Mouse (Mus musculus) G1E (cell line): ENCODE data around the gene Smoc1.

Experiments
- CTCF ChIP-seq: IDR thresholded peaks from 2 replicates; pipeline ENCODE4 v1.5.1; 2012; ENCODE audit warnings: low read depth, low read length, inconsistent platforms, mixed read lengths
- GATA1 ChIP-seq: IDR thresholded peaks from 2 replicates; pipeline ENCODE4 v1.6.1; 2012; ENCODE audit warnings: borderline replicate concordance, low read length, inconsistent platforms, mixed read lengths
- GATA2 ChIP-seq: IDR thresholded peaks from 2 replicates; pipeline ENCODE4 v1.6.1; 2012; ENCODE audit warnings: low read depth, low read length, inconsistent platforms, borderline replicate concordance
- POLR2AphosphoS5 ChIP-seq: IDR thresholded peaks from 2 replicates; pipeline ENCODE4 v1.6.1; 2012; ENCODE audit warnings: low read depth, low read length, inconsistent platforms; ENCODE audit not compliant: insufficient replicate concordance
- TAL1 ChIP-seq: conservative IDR thresholded peaks from 2 replicates; pipeline ENCODE4 v1.6.1; 2012; ENCODE audit warnings: low read depth, low read length, inconsistent platforms, mixed read lengths

DNA sequence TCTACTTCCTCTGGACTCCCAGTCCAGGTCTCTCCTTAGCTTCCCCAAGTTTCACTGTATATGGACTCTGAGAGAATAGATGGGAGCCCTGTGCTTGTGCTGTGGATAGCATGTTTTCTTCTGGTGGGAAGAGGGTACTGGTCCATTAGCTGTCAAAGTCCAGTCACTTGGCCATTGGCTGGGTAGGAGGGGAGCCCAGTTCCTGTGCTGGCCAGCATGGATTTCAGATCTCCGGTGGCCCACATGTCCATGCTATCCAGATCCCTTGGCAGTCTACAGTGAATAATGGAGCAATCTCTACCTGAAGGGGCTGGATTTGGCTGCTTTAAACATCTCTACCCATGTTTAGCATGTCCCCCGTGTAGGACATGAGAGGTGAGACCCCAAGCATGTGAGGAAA, 158.4 kb downstream of the Smoc1 start:
- TF ChIP-seq CTCF = no peak
- no peak for TF ChIP-seq TAL1
- no peak for TF ChIP-seq GATA1
- TF ChIP-seq GATA2 = no peak
- TF ChIP-seq POLR2AphosphoS5 = no peak
